Comparison of ENCODE assay signal across 23 mouse cellular contexts in genomic region chr1:86674385-86674784, GRCm38 (mm10). TPM values are rescaled to one million over a fixed set of nuclear protein-coding genes. Genes with fewer than 3 reads are reported as not detected.
DNase-seq lines count a peak whose midpoint lies in the region; ATAC-seq and TF ChIP-seq lines count a peak whose summit lies in the region.
"Had no signal": no experiment of that assay in that cellular context is flagged by ENCODE, and none has a peak within 500 bp of the region (broad histone marks: within the 10 kb centered on the region; RNA-seq: fewer than 3 reads in every experiment).

No protein-coding gene starts in this region.

- no peaks in the 10 kb centered on the region for H3K9me3 ChIP-seq in forebrain, embryonic 14.5 days (replicated peaks; ENCODE audit: control insufficient read depth, low read length)
- H3K9me3 ChIP-seq in forebrain, embryonic 15.5 days, result no peaks in the 10 kb centered on the region
- H3K9me3 ChIP-seq in stomach, postnatal 0 days (ENCODE audit: control insufficient read depth, low read length), result no peaks in the 10 kb centered on the region
- H3K9me3 ChIP-seq: embryonic facial prominence, embryonic 12.5 days; forebrain, embryonic 10.5 days; heart, embryonic 13.5 days; midbrain, embryonic 13.5 days had no signal

- H3K9ac ChIP-seq in forebrain, embryonic 14.5 days (ENCODE audit: low read length), result no peak overlapping the region
- no peak overlapping the region for H3K9ac ChIP-seq in forebrain, embryonic 15.5 days (replicated peaks)
- no peak overlapping the region for H3K9ac ChIP-seq in stomach, postnatal 0 days (ENCODE audit: low read length)
- H3K9ac ChIP-seq: embryonic facial prominence, embryonic 12.5 days; heart, embryonic 13.5 days; midbrain, embryonic 13.5 days had no signal

- H3K4me2 ChIP-seq in forebrain, embryonic 14.5 days (ENCODE audit: low read length), result no peak overlapping the region
- H3K4me2 ChIP-seq in forebrain, embryonic 15.5 days (replicated peaks), result no peak overlapping the region
- H3K4me2 ChIP-seq in stomach, postnatal 0 days (replicated peaks; ENCODE audit: low read depth), result no peak overlapping the region
- H3K4me2 ChIP-seq: embryonic facial prominence, embryonic 12.5 days; heart, embryonic 13.5 days; midbrain, embryonic 13.5 days had no signal

- TF ChIP-seq EP300 in stomach, postnatal 0 days (optimal IDR thresholded peaks at IDR 0.05), result no peak

- 0 out of 2 replicates have a peak, but pooled peaks cover 5% of the 10 kb centered on the region for H3K27me3 ChIP-seq in forebrain, embryonic 14.5 days (replicated peaks; ENCODE audit: control insufficient read depth, insufficient read depth, low read length)
- H3K27me3 ChIP-seq in forebrain, embryonic 15.5 days, result no peaks in the 10 kb centered on the region
- no peaks in the 10 kb centered on the region; the same call in 1 of the 2 replicates for H3K27me3 ChIP-seq in stomach, postnatal 0 days (ENCODE audit: control insufficient read depth, insufficient read depth, low read length)

- WGBS in forebrain, embryonic 14.5 days, result 51% methylated on average over 9 of the region's 9 CpGs
- WGBS in forebrain, embryonic 15.5 days, result 53% methylated on average over 9 of the region's 9 CpGs
- WGBS in stomach, postnatal 0 days, result 50% methylated on average over 9 of the region's 9 CpGs

- DNase-seq in forebrain, embryonic 14.5 days (ENCODE audit: low spot score), result peak; percentile 56
- DNase-seq in layer of hippocampus, adult 11-12 months (ENCODE audit: low spot score), result peak; percentile 35
- no peak for DNase-seq in layer of hippocampus, adult 9-10 months (ENCODE audit: low spot score)
- peak; percentile 49 for DNase-seq in gastrocnemius, postnatal 14 days
- DNase-seq in stomach, postnatal 0 days (ENCODE audit: low spot score), result peak; percentile 14
- DNase-seq in frontal cortex, postnatal 36 days (ENCODE audit: low spot score in 2 of 2), result no peak
- no peak for DNase-seq in ovary, adult 18-20 months (ENCODE audit: low spot score)
- DNase-seq: adrenal gland, postnatal 25 days; kidney, adult 2 months; kidney, postnatal 25 days; lung, adult 2 months; right cerebral cortex, postnatal 25 days had no signal

- no peak for ATAC-seq in forebrain, embryonic 14.5 days
- no peak for ATAC-seq in forebrain, embryonic 15.5 days (replicated peaks)
- ATAC-seq in stomach, postnatal 0 days (ENCODE audit: low FRiP score, low TSS enrichment), result no peak
- ATAC-seq: activated CD4-positive, CD25-positive, alpha-beta regulatory T cell, adult 4 months; hindbrain, embryonic 16.5 days; midbrain, embryonic 13.5 days had no signal

- peaks cover 3% of the 10 kb centered on the region; the same call in 1 of the 2 replicates for H3K4me1 ChIP-seq in forebrain, embryonic 14.5 days (ENCODE audit: control insufficient read depth, insufficient read depth, low read length)
- peaks cover 20% of the 10 kb centered on the region for H3K4me1 ChIP-seq in forebrain, embryonic 15.5 days
- H3K4me1 ChIP-seq in stomach, postnatal 0 days (replicated peaks; ENCODE audit: control insufficient read depth, insufficient read depth), result peaks cover 4% of the 10 kb centered on the region; the same call in 1 of the 2 replicates

- no peaks in the 10 kb centered on the region for H3K36me3 ChIP-seq in forebrain, embryonic 14.5 days (ENCODE audit: control insufficient read depth, insufficient read depth, low read length)
- no peaks in the 10 kb centered on the region for H3K36me3 ChIP-seq in forebrain, embryonic 15.5 days
- H3K36me3 ChIP-seq in stomach, postnatal 0 days (ENCODE audit: control insufficient read depth, insufficient read depth, low read length), result no peaks in the 10 kb centered on the region
- H3K36me3 ChIP-seq: embryonic facial prominence, embryonic 12.5 days; forebrain, embryonic 10.5 days; heart, embryonic 13.5 days; midbrain, embryonic 13.5 days had no signal

- no peak overlapping the region for H3K4me3 ChIP-seq in forebrain, embryonic 14.5 days (ENCODE audit: low read depth, low read length)
- no peak overlapping the region for H3K4me3 ChIP-seq in forebrain, embryonic 15.5 days
- no peak overlapping the region for H3K4me3 ChIP-seq in stomach, postnatal 0 days (ENCODE audit: low read depth, low read length)
- H3K4me3 ChIP-seq: embryonic facial prominence, embryonic 12.5 days; forebrain, embryonic 10.5 days; heart, embryonic 13.5 days; midbrain, embryonic 13.5 days; myocyte had no signal

- no peak for TF ChIP-seq CTCF in stomach, postnatal 0 days (IDR thresholded peaks at IDR 0.05; ENCODE audit: low read depth)

- no peak overlapping the region for H3K27ac ChIP-seq in forebrain, embryonic 14.5 days (ENCODE audit: low read depth, low read length)
- no peak overlapping the region for H3K27ac ChIP-seq in forebrain, embryonic 15.5 days (replicated peaks)
- no peak overlapping the region for H3K27ac ChIP-seq in stomach, postnatal 0 days (replicated peaks)
- H3K27ac ChIP-seq: embryonic facial prominence, embryonic 12.5 days; forebrain, embryonic 10.5 days; heart, embryonic 13.5 days; macrophage; midbrain, embryonic 13.5 days had no signal

- intact Hi-C loops in gastrocnemius, postnatal 14 days (cut with DNase I; ENCODE audit: low total_unique reads), result no loop called here

RNA-seq across cellular contexts. Expression of gene Nppc, which starts 4.0 kb away (rescaled TPM):
- 2.3 and 3.1 TPM in 2 replicates for polyA plus RNA-seq in forebrain, embryonic 14.5 days (2014; fragmentation: Nextera tagmentation; extraction: Ambion mirVana)
- polyA plus RNA-seq in forebrain, embryonic 15.5 days (2015; fragmentation: Nextera tagmentation; extraction: Ambion mirVana), result 3.9 and 4.8 TPM in 2 replicates
- 1 to 10 TPM in 1 of 2 experiments, under 1 TPM in 1; 0.51 to 2.3 TPM for total RNA-seq in gastrocnemius, postnatal 14 days (2021)
- polyA plus RNA-seq in stomach, postnatal 0 days (2015; fragmentation: Nextera tagmentation; extraction: Ambion mirVana), result 3.5 and 4.1 TPM in 2 replicates
- total RNA-seq: adrenal gland, postnatal 25 days; liver, adult 2 months; neutrophil, adult 5-6 weeks had no signal
- polyA plus RNA-seq: activated CD4-positive, CD25-positive, alpha-beta regulatory T cell, adult 4 months; liver, adult 2 months; macrophage had no signal

RNA-seq across cellular contexts. Expression of gene Dis3l2, which starts 29.2 kb away (rescaled TPM):
- 32.2 and 35.3 TPM in 2 replicates for polyA plus RNA-seq in forebrain, embryonic 14.5 days (2014; fragmentation: Nextera tagmentation; extraction: Ambion mirVana)
- 39.7 and 40.0 TPM in 2 replicates for polyA plus RNA-seq in forebrain, embryonic 15.5 days (2015; fragmentation: Nextera tagmentation; extraction: Ambion mirVana)
- 10 to 100 TPM; 11.1 to 12.0 TPM for total RNA-seq in gastrocnemius, postnatal 14 days (2021)
- 12.3 and 13.4 TPM in 2 replicates for polyA plus RNA-seq in stomach, postnatal 0 days (2015; fragmentation: Nextera tagmentation; extraction: Ambion mirVana)

Comparison
In these comparisons a context has a peak if more than half of its experiments do, and no peak if none do; other contexts are left out.
1. DNase-seq: peak in forebrain, embryonic 14.5 days (single experiment), layer of hippocampus, adult 11-12 months (single experiment), gastrocnemius, postnatal 14 days (single experiment) and stomach, postnatal 0 days (single experiment); none in layer of hippocampus, adult 9-10 months (single experiment), frontal cortex, postnatal 36 days (0 of 2) and ovary, adult 18-20 months (single experiment).